Mouse (Mus musculus): ENCODE measurements around the gene Zfp184. TPM values are rescaled to one million over a fixed set of nuclear protein-coding genes. Genes with fewer than 3 reads are reported as not detected.

Gene Zfp184
- total RNA-seq, 2 experiments from 2014 or later = 3.5 to 4.6 TPM

DNA sequence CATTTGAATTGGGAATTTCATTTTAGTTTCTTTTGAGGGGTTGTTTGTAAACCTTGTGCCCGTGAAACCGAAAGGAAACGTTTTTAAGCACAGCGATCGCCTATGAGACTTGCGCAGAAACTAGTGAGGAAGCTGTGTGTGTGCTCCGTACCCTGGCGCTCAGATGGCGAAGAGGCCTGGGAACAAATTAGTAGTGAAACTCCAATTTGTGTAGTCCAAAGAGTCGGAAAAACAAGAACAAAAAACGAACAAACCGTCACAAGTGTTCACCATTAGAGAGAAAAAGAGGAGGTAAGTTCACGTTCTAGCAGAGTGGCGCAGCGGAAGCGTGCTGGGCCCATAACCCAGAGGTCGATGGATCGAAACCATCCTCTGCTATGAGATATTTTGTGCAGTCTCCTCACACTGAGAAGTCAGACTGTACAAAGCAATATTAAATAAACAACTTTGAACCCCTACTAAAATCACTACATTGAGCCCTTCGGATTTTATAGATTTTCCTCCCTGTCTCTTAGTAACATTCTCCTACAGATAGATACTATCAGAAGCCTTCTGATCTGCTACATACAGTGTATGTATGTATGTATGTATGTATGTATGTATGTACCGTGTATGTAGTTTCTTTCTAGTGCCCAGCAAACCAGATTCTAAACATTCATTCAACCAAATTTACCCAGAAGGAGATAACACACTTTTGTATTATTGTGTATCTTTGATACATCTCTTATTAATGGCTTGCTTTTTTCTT is 30.0 kb downstream of the Zfp184 start:
- peak overlapping the region; percentile 67 for H3K4me3 ChIP-seq
- peak; percentile 69 to 75 for DNase-seq (ENCODE audit: low spot score in 2 of 2)
- H3K27ac ChIP-seq = peak overlapping the region; percentile 96
- no peak for TF ChIP-seq CTCF (conservative IDR thresholded peaks at IDR 0.05)

DNA sequence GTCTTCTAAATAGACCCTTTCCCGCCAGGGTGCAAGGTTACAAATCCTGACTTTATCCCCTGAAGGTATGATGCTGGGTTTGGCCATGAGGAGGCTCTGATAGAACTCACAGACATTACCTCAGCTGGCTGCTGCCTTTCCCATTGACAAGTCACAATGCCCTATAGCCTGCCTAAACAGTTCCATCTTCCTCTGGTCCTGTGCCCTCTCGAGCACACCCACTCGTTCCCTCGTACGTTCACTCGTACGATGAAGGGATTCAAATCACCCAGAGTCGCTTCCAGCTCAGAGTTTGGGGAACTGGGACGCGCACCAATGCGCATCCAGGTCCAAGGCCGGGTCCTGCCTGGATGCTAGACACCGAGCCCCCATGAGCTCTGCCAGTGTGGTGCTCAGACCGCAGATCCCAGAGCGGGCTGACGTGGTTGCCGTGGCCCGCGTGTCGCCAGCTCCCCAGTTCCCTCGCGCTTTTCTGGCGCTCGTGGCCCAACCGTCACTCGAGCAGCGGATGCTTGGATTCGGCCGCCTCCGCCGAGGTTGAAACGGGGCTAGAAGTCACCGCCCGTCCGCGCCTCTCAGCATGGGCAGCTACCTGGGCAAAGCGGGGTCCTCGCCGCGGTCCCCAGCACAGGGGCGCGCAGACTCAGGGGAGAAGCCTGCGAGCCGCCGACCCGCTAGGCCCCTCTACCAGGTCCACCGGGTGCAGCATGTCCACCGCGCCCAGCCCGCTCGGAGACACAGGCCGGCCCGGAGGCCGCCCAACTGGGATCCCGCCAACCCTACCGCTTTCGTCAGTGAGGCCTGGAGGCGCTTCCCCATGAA is 36.3 kb downstream of the Zfp184 start, which contains the start of gene Pom121l2:
Gene Pom121l2, plus strand, starts transcription at position 214 of the 822 bp plus-strand sequence.
- no peak for DNase-seq (ENCODE audit: low spot score in 2 of 2)
- Histone ChIP-seq H3K4me3 (peak within 1 kb of the TSS; percentile 68), H3K27ac (no peak within 1 kb of the TSS)
- no peak for TF ChIP-seq CTCF (conservative IDR thresholded peaks at IDR 0.05)

DNA sequence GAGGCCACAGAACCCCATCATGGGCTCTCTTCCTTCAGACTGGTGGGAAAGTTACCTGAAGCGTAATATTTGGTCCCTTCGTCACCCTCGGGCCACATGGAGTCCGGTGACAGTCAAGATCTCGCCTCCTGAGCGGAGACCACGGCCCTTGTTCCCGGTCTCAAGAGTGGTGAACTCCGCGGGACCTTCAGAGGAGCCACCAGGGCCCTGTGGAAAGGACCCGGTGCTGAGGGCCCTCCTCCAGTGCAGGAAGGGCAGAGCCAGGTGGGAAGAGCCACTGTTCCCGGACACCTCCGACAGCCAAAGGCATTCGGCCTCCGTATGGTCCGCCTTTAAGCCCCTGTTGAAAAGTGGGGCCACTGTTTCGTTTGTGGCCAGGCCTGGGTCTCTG is 36.9 kb downstream of the Zfp184 start:
- Histone ChIP-seq H3K4me3 (peak overlapping the region; percentile 68), H3K27ac (no peak overlapping the region)
- TF ChIP-seq CTCF (conservative IDR thresholded peaks at IDR 0.05) = no peak
- no peak for DNase-seq (ENCODE audit: low spot score in 2 of 2)

DNA sequence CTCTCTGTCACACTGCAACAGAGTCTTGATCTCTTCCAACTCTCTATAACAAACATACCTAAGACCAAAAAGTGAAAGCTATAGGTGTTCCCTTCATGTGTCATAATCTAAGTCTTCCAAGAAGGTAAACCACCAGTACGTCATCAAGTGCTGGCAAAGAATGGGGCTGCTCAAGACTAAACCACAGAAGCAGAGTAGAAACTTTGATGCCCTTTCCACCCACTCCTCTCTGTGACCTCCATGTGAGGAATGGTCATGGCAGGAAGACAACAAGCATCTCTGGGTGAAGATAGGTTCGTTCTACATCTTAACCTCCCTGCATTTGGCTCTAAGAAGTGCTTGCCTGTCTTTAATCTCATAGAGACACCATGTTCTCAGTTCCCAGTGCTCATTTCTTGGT is 39.6 kb downstream of the Zfp184 start:
- Histone ChIP-seq H3K4me3 (no peak overlapping the region), H3K27ac (no peak overlapping the region)
- no peak for DNase-seq (ENCODE audit: low spot score in 2 of 2)
- TF ChIP-seq CTCF (conservative IDR thresholded peaks at IDR 0.05) = no peak

DNA sequence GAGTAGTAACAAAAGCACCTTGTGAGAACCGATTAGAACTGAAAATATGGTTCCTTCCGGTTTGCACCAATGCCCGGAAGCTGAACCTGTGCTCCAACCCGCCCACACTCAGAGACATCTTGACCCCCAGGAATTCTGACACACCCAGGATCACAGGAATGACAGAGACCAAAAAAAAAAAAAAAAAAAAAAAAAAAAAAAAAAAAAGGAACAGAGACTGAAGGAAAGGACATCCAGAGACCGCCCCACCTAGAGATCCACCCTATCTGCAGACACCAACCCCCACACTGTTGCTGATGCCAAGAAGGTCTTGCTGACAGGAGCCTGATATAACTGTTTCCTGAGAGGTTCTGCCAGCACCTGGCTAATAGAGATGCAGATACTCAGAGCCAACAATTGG is 47.7 kb downstream of the Zfp184 start:
- no peak for DNase-seq (ENCODE audit: low spot score in 2 of 2)
- Histone ChIP-seq H3K27ac (no peak overlapping the region), H3K4me3 (no peak overlapping the region)
- TF ChIP-seq CTCF (conservative IDR thresholded peaks at IDR 0.05) = no peak

DNA sequence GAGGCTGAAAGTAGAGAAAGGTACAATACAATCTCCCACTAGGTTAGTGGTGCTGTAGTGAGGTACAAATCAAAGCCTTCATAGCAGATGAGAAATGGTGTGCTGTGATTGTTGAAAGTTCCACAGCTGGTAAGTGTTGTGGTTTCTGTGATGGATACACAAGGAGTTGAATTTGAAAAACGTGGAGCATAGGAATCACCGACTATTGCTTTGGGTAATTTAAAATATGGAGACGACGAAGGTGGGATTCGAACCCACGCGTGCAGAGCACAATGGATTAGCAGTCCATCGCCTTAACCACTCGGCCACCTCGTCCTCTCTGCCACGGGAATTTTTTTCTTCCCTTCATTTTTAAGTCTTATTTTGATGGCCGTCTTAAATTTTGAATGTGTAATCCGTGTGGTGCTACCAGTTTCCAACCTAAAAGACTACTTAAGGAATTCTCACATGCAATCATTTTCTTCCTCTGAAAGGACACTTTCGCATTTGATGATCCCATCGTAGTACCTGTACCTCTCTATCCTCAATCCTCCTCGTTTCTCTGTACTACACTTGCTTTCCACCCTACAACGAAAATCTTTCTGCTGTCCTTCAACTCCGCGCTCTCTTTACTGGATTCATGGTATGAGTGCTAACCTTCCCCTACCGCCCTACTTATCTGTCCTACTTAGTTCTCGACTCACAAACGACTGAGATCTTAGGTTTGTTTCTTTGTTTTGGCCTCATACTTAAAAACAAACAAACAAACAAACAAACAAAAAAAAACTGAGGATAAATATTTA is 49.3 kb downstream of the Zfp184 start:
- H3K27ac ChIP-seq = no peak overlapping the region
- TF ChIP-seq CTCF (conservative IDR thresholded peaks at IDR 0.05) = no peak
- no peak overlapping the region for H3K4me3 ChIP-seq
- peak in 1 of 2 experiments; percentile 46 for DNase-seq (ENCODE audit: low spot score in 2 of 2)

DNA sequence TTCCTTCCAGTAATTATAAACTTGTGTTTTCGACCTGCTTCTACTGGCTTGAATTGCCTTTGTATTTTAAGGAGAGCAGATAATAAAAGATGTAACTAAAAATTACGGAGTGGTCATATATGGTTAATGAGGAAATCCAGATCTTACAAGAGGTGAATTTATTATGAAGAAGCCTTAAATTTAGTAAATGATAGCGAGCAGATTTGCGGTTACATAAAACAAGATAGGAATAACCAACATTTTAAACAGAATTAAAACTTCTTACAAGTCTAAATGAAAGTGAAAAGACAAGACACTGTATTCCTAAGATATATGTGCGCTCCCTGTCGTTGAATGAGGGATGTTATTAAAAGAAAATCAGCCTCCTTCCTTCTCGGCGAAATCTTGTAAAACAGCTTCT is 50.0 kb downstream of the Zfp184 start:
- H3K4me3 ChIP-seq = peak overlapping the region; percentile 31
- no peak for DNase-seq (ENCODE audit: low spot score in 2 of 2)
- no peak overlapping the region for H3K27ac ChIP-seq
- no peak for TF ChIP-seq CTCF (conservative IDR thresholded peaks at IDR 0.05)

DNA sequence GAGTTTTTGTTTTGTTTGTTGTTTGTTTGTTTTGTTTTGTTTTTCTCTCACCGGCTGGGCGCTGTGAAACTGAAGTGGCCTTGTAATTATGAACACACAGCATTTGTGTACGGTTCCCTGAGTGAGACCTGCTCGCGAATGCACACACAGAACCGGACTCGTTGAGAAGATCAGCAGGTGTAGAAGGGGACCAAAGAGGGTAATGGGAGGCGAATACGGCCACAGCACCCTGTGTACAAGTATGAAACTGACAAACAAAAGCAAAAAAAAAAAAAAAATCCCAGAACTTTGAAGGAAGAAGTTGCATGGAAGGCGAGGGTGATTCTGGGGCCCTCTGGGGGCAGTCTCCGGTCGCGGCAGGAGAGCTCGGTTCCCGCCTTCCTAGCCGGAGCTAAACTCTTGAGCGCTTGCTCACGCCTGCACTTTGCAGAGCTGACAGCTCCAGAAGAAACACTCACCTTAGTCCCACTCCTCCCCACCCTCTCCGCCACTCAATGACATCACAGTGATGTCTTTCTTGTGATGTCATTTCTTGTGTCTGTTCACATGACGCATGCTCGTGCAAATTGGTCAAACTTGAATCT is 50.5 kb downstream of the Zfp184 start:
- DNase-seq (ENCODE audit: low spot score in 2 of 2) = no peak
- TF ChIP-seq CTCF (conservative IDR thresholded peaks at IDR 0.05) = peak; percentile 18; the same call in 1 of the 2 replicates
- no peak overlapping the region for H3K27ac ChIP-seq
- H3K4me3 ChIP-seq = peak overlapping the region; percentile 31

DNA sequence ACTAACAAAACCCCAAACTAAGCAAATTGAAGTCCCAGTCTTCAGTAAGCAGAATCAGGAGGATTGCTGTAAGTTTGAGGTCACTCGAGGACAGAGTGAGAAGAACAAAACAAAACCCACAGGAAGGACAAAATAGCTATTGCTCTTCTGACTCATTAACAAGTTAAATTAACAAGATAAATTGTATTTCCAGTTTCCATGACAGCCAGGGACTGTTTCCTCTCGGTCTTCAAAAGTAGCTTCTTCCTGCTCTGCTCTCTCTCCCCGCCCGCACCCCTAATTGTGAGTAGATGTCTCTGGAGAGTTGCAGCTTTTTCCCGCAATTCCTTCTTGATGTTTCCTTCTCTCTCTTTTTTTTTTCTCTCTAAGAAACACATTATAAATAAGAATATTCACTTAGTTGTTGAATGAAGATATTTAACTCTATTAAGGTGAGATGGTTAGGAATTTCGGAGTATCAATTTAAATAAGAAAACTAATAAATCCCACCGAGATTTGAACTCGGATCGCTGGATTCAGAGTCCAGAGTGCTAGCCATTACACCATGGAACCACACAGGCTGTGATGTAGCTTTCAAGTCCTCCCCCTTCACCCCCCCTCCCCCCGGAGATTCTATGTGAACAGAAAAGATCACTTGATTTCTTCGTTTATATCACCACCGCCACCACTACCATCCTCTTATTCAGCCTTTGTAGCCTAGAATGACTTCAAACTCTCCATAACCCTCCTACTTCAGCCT is 51.4 kb downstream of the Zfp184 start:
- no peak for TF ChIP-seq CTCF (conservative IDR thresholded peaks at IDR 0.05)
- H3K27ac ChIP-seq = no peak overlapping the region
- H3K4me3 ChIP-seq = peak overlapping the region; percentile 39
- no peak for DNase-seq (ENCODE audit: low spot score in 2 of 2)

DNA sequence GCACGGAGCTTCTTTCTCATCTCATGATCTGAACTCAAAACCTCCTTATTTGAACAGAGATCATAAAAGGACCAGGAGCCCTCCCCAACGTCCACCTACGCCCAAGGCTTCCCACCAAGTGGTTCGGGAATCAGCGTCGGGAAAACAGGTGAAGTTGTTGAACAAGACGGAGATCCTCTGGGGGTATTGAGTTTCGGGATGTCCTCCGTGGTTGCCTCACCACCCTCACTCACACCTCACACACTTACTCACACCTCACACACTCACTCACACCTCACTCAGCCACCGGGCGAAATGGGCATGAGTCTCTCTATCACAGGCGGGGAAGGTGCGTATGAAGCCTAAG is 51.9 kb downstream of the Zfp184 start:
- peak overlapping the region; percentile 39 for H3K4me3 ChIP-seq
- no peak for DNase-seq (ENCODE audit: low spot score in 2 of 2)
- H3K27ac ChIP-seq = no peak overlapping the region
- TF ChIP-seq CTCF (conservative IDR thresholded peaks at IDR 0.05) = no peak

DNA sequence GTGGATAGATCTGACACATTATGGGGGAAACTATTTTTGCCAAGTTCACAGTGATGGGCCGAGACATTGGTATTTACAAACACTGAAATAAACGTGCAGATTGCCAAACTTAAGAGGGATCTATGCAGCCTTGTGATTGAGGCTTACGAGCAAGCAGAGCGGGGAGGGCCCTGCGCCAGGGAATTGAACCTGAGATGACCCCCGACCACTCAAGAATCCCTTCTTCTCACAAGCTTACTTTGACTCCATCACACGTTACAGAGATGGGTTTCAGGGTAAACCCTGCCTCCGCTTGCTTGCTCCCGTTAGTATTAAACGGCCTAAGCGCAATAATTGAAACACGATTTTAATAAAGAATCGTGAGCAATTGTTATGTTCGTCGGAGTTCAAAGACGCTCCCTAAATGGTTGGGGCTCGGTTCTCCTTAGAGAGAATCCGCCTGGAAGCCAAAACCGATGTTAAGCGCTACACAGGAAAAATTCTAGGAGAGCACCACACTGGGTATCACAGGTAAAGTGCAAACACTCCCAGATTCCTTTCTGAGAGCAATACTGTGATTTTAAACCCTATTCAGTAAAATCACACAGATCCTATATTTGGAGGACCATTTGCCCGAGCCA is 52.4 kb downstream of the Zfp184 start:
- no peak for DNase-seq (ENCODE audit: low spot score in 2 of 2)
- Histone ChIP-seq H3K4me3 (peak overlapping the region; percentile 39; the same call in 1 of the 2 replicates), H3K27ac (no peak overlapping the region)
- no peak for TF ChIP-seq CTCF (conservative IDR thresholded peaks at IDR 0.05)

DNA sequence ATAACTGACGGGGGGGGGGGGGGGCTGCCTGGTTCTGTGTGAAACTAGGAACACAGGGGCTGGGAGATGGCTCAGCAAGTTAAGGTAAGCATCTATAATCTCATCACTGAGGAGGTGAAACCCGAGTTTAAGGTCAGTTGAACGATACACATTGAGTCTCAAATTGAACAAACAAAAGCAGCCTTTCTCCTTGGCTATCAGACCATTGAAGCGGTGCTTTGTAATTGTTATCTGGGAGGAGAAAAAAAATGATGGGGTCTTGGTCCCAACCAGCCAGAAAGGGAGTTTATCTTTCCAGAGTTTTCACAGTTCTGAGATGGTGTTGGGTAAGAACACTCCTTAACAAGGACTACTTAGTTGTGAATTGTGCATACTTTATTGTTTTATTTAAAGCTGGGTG is 52.9 kb downstream of the Zfp184 start:
- DNase-seq (ENCODE audit: low spot score in 2 of 2) = no peak
- H3K27ac ChIP-seq = no peak overlapping the region
- H3K4me3 ChIP-seq = no peak overlapping the region
- no peak for TF ChIP-seq CTCF (conservative IDR thresholded peaks at IDR 0.05)
